Mouse (Mus musculus) CD4-positive helper T cell, adult 2 months (primary cell): Measurements from ENCODE around the gene 2310030G06Rik.

Experiments used
- DNase-seq: peaks from one replicate; pipeline ENCODE4 v3.0.0-alpha.2; 2012; ENCODE audit warnings: low read depth, missing footprints, low spot score

The 2310030G06Rik gene

GRCm38 (mm10) chr9:50704907-50705306 is 41.4 kb downstream of the 2310030G06Rik start:
- DNase-seq, result no peak

- no peak for DNase-seq
Measured at GRCm38 (mm10) chr9:50700921-50701691, 45.2 kb downstream of the 2310030G06Rik start.

GRCm38 (mm10) chr9:50698418-50699409 is 47.6 kb downstream of the 2310030G06Rik start:
- DNase-seq, result peak; percentile 38

- peak; percentile 18 for DNase-seq
Measured at GRCm38 (mm10) chr9:50697706-50698041, 48.7 kb downstream of the 2310030G06Rik start.

- no peak for DNase-seq
Measured at GRCm38 (mm10) chr9:50696851-50697705, 49.3 kb downstream of the 2310030G06Rik start.

- DNase-seq, result no peak
Measured at GRCm38 (mm10) chr9:50695153-50695552, 51.2 kb downstream of the 2310030G06Rik start.

- peak; percentile 53 for DNase-seq
Measured at GRCm38 (mm10) chr9:50693631-50694030, 52.7 kb downstream of the 2310030G06Rik start.

GRCm38 (mm10) chr9:50692626-50693580 is 53.4 kb downstream of the 2310030G06Rik start:
- no peak for DNase-seq
